Mouse (Mus musculus) ES-E14 (cell line): ENCODE data around the gene Rrnad1. TPM values are rescaled to one million over a fixed set of nuclear protein-coding genes. Genes with fewer than 3 reads are reported as not detected.

Experiments
- DNase-seq: peaks from one replicate; pipeline ENCODE4 v3.0.0-alpha.2; 2013; ENCODE audit warnings: low read depth, low spot score
- H3K27ac ChIP-seq: 2 replicates; pipeline ENCODE4 v1.5.1; 2012; ENCODE audit warnings: low read depth, mild to moderate bottlenecking, low read length, moderate library complexity, mixed read lengths; ENCODE audit not compliant: poor library complexity, insufficient read depth, severe bottlenecking
- H3K36me3 ChIP-seq: 2 replicates; pipeline ENCODE4 v1.6.1; 2012; ENCODE audit warnings: mild to moderate bottlenecking, low read length, moderate library complexity, mixed read lengths; ENCODE audit not compliant: control insufficient read depth, poor library complexity, insufficient read depth, severe bottlenecking
- H3K4me1 ChIP-seq, 2 experiments: fragments of 150-350 bp in 1 of 2; sonication (generic) in 1 of 2; 2 replicates each; pipeline ENCODE4 v1.6.1; 2012; ENCODE audit warnings: low read length in 2 of 2, mild to moderate bottlenecking in 1 of 2, mixed read lengths in 1 of 2; ENCODE audit not compliant: control insufficient read depth in 2 of 2, insufficient read depth in 2 of 2, poor library complexity in 1 of 2
- H3K4me3 ChIP-seq, 2 experiments: fragments of 150-350 bp in 1 of 2; sonication (generic) in 1 of 2; 2 replicates each; pipeline ENCODE4 v1.5.1; 2012; ENCODE audit warnings: low read length in 2 of 2, low read depth in 1 of 2, mild to moderate bottlenecking in 1 of 2, mixed read lengths in 1 of 2; ENCODE audit not compliant: insufficient read depth in 1 of 2, poor library complexity in 1 of 2, severe bottlenecking in 1 of 2
- H3K9ac ChIP-seq: 2 replicates; pipeline ENCODE4 v1.6.1; 2012; ENCODE audit warnings: low read depth, mild to moderate bottlenecking, low read length, mixed read lengths; ENCODE audit not compliant: poor library complexity, insufficient read depth, severe bottlenecking
- H3K9me3 ChIP-seq: fragments of 150-350 bp; sonication (generic); 2 replicates; pipeline ENCODE4 v1.6.1; 2012; ENCODE audit warnings: low read depth, mild to moderate bottlenecking, low read length; ENCODE audit not compliant: control insufficient read depth, insufficient read depth
- CHD2 ChIP-seq: IDR thresholded peaks from 2 replicates; pipeline ENCODE4 v1.6.1; 2014; ENCODE audit warnings: mild to moderate bottlenecking, low read depth, low read length, inconsistent platforms
- HCFC1 ChIP-seq: IDR thresholded peaks from 2 replicates; pipeline ENCODE4 v1.6.1; 2012; ENCODE audit warnings: low read length, inconsistent platforms, borderline replicate concordance; ENCODE audit not compliant: insufficient read depth
- MAFK ChIP-seq: IDR thresholded peaks from 2 replicates; pipeline ENCODE4 v1.6.1; 2014; ENCODE audit warnings: mild to moderate bottlenecking, low read depth, low read length, inconsistent platforms; ENCODE audit not compliant: insufficient read depth
- ZC3H11A ChIP-seq: IDR thresholded peaks from 2 replicates; pipeline ENCODE4 v1.6.1; 2012; ENCODE audit warnings: low read depth, mild to moderate bottlenecking, inconsistent platforms, low read length, borderline replicate concordance
- ZNF384 ChIP-seq: IDR thresholded peaks from 2 replicates; pipeline ENCODE4 v1.6.1; 2012; ENCODE audit warnings: low read depth, low read length, inconsistent platforms
- in situ Hi-C, 2 experiments: fragments of 600-800 bp; cut with MboI; formaldehyde crosslinking; loops; one replicate each; pipeline ENCODE4 v1.15.1; 2025; ENCODE audit warnings: low sequenced_read_pairs in 2 of 2, inconsistent platforms in 1 of 2; ENCODE audit not compliant: unreplicated experiment in 2 of 2
- total RNA-seq: library from RNA; depleted of rRNA; stranded (reverse); fragments of 300-350 nt; gene quantifications from 2 replicates; pipeline ENCODE4 v1.2.3, GENCODE M21; 2012

The Rrnad1 gene
- total RNA-seq, 1 experiment: 22.0 TPM

- Histone ChIP-seq H3K27ac (no peak overlapping the region), H3K4me3 (no peak overlapping the region), H3K9ac (no peak overlapping the region), H3K4me1 (peaks cover 4 to 6% of the 10 kb centered on the region in 2 experiments; a peak in 2 of 4 replicates), H3K9me3 (no peaks in the 10 kb centered on the region), H3K36me3 (no peaks in the 10 kb centered on the region)
- TF ChIP-seq CHD2 (no peak), ZNF384 (no peak), MAFK (no peak), HCFC1 (no peak), ZC3H11A (no peak)
- in situ Hi-C loops: no loop called here
- no peak for DNase-seq
These were observed 28.9 kb upstream of the Rrnad1 start for GRCm38 (mm10) chr3:87959371-87959770.

- Histone ChIP-seq H3K27ac (no peak overlapping the region), H3K9me3 (no peaks in the 10 kb centered on the region), H3K4me3 (no peak overlapping the region), H3K9ac (no peak overlapping the region), H3K36me3 (no peaks in the 10 kb centered on the region), H3K4me1 (peaks cover 4 to 6% of the 10 kb centered on the region in 2 experiments; a peak in 2 of 4 replicates)
- TF ChIP-seq CHD2 (no peak), MAFK (no peak), ZC3H11A (no peak), HCFC1 (no peak), ZNF384 (no peak)
- in situ Hi-C loops: no loop called here
- no peak for DNase-seq
These were observed 28.4 kb upstream of the Rrnad1 start for GRCm38 (mm10) chr3:87958967-87959366.

- in situ Hi-C loops: no loop called here
- Histone ChIP-seq H3K9ac (no peak overlapping the region), H3K4me3 (no peak overlapping the region), H3K27ac (no peak overlapping the region), H3K36me3 (no peaks in the 10 kb centered on the region), H3K9me3 (no peaks in the 10 kb centered on the region), H3K4me1 (peaks cover 4 to 6% of the 10 kb centered on the region in 2 experiments; a peak in 2 of 4 replicates)
- TF ChIP-seq ZNF384 (no peak), CHD2 (no peak), MAFK (no peak), HCFC1 (no peak), ZC3H11A (no peak)
- no peak for DNase-seq
These were observed 28.0 kb upstream of the Rrnad1 start for GRCm38 (mm10) chr3:87958476-87958875.

GRCm38 (mm10) chr3:87958056-87958455 lies 27.5 kb upstream of the Rrnad1 start:
- H3K9ac ChIP-seq: no peak overlapping the region
- no peak overlapping the region for H3K27ac ChIP-seq
- no peaks in the 10 kb centered on the region for H3K9me3 ChIP-seq
- DNase-seq: no peak
- no peak for TF ChIP-seq CHD2
- no peak for TF ChIP-seq MAFK
- no peak for TF ChIP-seq ZC3H11A
- no peak for TF ChIP-seq HCFC1
- no peak for TF ChIP-seq ZNF384
- in situ Hi-C loops: no loop called here
- H3K4me1 ChIP-seq: peaks cover 4 to 6% of the 10 kb centered on the region in 2 experiments; a peak in 2 of 4 replicates
- no peak overlapping the region for H3K4me3 ChIP-seq
- H3K36me3 ChIP-seq: no peaks in the 10 kb centered on the region

GRCm38 (mm10) chr3:87952440-87952839 lies 21.9 kb upstream of the Rrnad1 start:
- Histone ChIP-seq H3K36me3 (no peaks in the 10 kb centered on the region), H3K27ac (no peak overlapping the region), H3K4me3 (peak overlapping the region in 1 of 2 experiments; percentile 16; a peak in 2 of 4 replicates), H3K4me1 (peaks cover 9 to 28% of the 10 kb centered on the region in 2 experiments), H3K9ac (no peak overlapping the region), H3K9me3 (no peaks in the 10 kb centered on the region)
- TF ChIP-seq CHD2 (no peak), MAFK (no peak), ZNF384 (no peak), ZC3H11A (no peak), HCFC1 (no peak)
- in situ Hi-C loops: no loop called here
- DNase-seq: no peak
